Mouse (Mus musculus) lung, adult 2 months (tissue): ENCODE data around the gene Zfp541. TPM values are rescaled to one million over a fixed set of nuclear protein-coding genes. Genes with fewer than 3 reads are reported as not detected.

Source experiments
- DNase-seq: peaks from one replicate; pipeline ENCODE4 v3.0.0; 2022
- H3K4me1 ChIP-seq: fragments of 200-500 bp; 2 replicates; pipeline ENCODE4 v1.6.1; 2011; ENCODE audit warnings: low read length; ENCODE audit not compliant: control insufficient read depth, insufficient read depth
- H3K4me3 ChIP-seq: fragments of 200-500 bp; replicated peaks from 2 replicates; pipeline ENCODE3; 2011; ENCODE audit warnings: low read depth, mild to moderate bottlenecking, control low read depth, low read length; ENCODE audit errors: extremely low read depth
- CTCF ChIP-seq: fragments of 200-500 bp; IDR thresholded peaks from 2 replicates; pipeline ENCODE4 v1.5.1; 2011; ENCODE audit warnings: mild to moderate bottlenecking, low read length, control low read depth; ENCODE audit not compliant: insufficient read depth
- POLR2A ChIP-seq: fragments of 200-500 bp; IDR thresholded peaks from 2 replicates; pipeline ENCODE4 v1.6.1; 2011; ENCODE audit warnings: low read depth, mild to moderate bottlenecking, control low read depth, low read length, borderline replicate concordance; ENCODE audit errors: extremely low read depth
- WGBS: fragments of 180-500 bp; shearing (Covaris S2); methylation state at CpG from one replicate; pipeline ENCODE4 v1.1.7; 2018; 5-methylcytosine and 5-hydroxymethylcytosine counted together
- polyA plus RNA-seq: library from polyadenylated mRNA; depleted of rRNA; stranded (reverse); fragments of >200 nt; gene quantifications from 2 replicates; pipeline ENCODE4 v1.2.3, GENCODE M21; 2012

Zfp541 gene
- polyA plus RNA-seq, 1 experiment, result 0.04 TPM

DNA sequence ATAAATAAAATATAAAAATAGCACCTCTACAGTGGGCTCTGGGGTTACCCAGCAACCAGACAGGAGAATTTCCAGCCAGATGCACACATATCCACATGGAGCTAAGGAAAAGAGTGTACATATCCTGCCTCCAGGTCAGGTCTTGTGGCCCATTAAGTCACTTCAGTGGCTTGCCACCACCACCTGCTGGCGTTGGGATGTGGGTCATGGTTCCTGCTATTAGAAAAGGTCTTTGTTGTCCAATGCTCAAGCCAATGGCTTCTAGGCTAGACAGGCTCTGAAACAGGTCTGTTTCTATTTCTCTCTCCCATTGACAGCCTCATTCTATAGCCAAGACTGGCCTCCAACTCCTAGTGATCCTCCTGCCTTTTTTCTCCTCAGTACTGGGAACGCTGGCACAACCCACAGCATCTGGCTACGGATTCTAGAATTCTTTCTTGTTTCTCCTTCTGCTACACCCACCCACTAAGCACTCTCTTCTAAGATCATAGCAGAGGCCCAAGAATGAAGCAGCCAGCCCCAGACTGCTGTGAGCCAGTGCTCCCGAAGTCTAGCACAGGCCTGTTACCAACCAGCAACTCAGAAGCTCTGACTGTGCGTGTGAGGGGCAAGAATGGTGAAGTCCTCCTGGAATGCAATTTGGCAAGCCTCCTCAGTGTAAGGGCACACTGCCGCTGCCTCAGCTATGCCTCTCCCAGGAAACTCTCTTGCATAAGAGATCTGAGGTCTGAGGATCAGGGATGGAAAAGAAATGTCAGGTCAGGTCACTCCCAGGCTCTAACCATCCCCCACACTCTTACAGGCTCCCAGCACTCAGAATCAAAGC is 33.3 kb upstream of the Zfp541 start:
- no peak for DNase-seq
- H3K4me1 ChIP-seq, result peaks cover 10% of the 10 kb centered on the region
- TF ChIP-seq CTCF (peak; percentile 24; the same call in 1 of the 2 replicates), POLR2A (no peak)
- no peak overlapping the region for H3K4me3 ChIP-seq
- WGBS, result 38% methylated on average over 6 of the region's 6 CpGs

DNA sequence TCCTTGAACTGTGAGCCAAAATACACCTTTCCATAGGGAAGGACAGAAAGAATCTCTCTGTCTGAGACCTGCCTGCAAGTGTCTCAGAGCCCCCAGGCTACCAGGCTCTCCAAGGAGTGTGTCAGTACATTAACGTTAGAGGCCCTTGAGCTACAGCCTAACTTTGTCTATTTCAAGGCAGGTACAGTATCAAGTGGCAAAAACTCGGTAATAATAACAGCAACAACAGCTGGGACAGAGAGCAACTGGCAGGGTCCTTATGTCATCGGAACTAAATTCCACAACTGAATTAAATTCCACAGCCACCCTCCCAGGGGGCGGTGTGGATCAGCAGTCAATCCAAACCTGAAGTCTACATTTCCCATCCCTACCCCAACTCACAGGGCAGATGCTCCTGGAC is 30.5 kb upstream of the Zfp541 start:
- TF ChIP-seq CTCF (no peak), POLR2A (no peak)
- H3K4me3 ChIP-seq, result no peak overlapping the region
- peaks cover 10% of the 10 kb centered on the region; the same call in 1 of the 2 replicates for H3K4me1 ChIP-seq
- WGBS, result 69% methylated on average over 4 of the region's 4 CpGs
- DNase-seq, result no peak

DNA sequence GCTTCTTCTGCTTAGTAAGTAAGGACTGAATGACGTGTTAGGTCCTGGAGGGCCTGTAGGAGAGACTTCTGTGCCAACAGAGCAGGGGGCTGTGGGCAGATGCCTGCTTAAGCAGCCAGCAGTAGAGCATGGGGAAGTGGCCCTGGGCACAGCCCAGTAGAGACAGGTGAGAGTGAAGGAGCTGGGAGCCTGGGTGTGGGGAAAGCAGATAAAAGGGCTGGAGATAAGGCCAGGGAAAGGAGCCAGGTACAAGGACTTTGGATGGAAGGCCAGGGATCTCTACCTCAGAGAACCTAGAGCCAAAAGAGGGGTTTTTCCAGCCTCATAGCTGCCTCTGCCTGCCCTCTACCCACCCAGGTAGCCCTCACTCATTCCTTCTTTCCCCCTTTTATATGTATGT is 28.6 kb upstream of the Zfp541 start:
- WGBS, result 82% methylated on average over 1 of the region's 1 CpGs
- Histone ChIP-seq H3K4me1 (peaks cover 8% of the 10 kb centered on the region; the same call in 1 of the 2 replicates), H3K4me3 (no peak overlapping the region)
- no peak for DNase-seq
- TF ChIP-seq CTCF, result no peak
- no peak for TF ChIP-seq POLR2A

DNA sequence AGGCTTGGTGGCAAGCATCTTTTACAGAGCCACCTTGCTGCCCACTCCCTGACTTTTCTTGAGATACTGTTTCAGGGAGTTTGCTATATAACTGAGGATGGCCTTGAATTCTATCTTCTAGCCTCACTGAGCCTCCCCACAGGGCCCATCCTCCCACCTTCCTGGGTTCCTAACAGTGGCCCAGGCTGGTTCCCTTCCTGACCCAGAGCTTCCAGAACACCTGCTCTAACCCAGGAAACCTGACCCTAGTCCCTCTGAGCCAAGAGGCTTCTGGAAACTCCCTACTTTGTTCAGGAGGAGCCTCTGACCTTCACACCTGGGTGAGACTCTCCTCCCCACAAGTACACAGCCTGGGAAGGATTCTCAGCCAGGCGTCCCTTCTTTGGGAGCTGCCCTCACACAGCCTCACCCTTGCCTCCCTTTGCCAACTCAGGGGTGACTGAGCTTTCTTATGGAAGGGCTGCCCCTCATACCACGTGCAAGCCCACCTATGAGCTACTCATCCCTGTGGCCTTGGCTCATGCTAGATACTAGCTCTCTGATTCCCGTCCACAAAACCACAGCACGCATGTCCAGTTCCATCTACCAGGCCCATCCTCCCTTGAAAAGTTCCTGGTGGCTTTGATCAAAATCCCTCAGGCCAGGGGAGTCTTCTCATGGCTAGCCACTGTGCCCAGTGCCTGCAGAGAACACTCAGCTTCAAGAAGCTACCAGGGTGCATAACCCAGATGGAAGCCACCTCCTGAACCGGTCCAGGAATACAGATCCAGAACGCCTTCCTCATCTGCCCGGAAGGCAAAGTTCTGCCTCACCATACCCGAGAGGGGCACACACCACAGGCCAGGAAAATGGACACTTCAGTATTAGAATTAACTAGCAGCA is 27.8 kb upstream of the Zfp541 start:
- TF ChIP-seq POLR2A (no peak), CTCF (no peak)
- no peak for DNase-seq
- Histone ChIP-seq H3K4me1 (peaks cover 2% of the 10 kb centered on the region; the same call in 1 of the 2 replicates), H3K4me3 (no peak overlapping the region)
- 83% methylated on average over 8 of the region's 8 CpGs for WGBS

DNA sequence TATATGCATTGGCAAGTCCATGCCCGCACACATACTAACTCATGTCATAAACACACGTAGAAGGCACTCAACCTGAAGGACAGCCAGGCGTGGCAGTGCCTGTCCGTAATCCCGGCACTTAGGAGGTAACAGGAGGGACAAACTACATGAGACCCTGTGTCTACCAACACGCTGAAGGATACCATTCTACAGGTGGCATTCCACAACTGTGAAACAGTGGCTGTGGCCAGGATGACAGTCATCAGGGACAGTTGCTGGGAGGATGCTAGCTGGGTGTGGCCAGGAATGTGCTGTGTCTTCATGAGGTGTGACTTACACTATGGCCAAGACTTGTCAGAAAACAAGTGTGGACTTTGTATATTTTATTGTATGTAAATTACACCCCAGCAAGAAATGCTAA is 24.6 kb upstream of the Zfp541 start:
- DNase-seq, result no peak
- H3K4me3 ChIP-seq, result no peak overlapping the region
- no peaks in the 10 kb centered on the region for H3K4me1 ChIP-seq
- TF ChIP-seq POLR2A, result no peak
- WGBS, result 85% methylated on average over 6 of the region's 6 CpGs

DNA sequence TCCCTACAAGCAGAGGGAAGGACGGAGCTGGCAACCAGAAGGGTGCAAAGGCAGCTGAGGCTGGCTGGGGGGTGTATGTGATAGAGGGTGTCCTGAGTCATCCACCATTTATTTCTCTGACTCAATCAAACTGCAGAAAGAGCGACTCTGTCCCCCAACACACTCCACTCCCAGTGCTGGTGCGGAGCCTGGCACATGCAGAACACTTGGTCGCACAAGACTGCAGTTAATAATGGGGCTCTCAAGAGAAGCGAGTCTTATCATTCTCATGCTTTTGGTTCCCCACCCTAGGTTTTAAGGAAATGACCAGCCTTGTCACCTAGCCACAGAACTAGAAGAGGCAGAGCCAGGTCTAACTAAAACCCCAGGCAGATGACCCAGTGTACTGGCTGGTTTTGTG is 22.3 kb upstream of the Zfp541 start:
- DNase-seq, result no peak
- 85% methylated on average over 5 of the region's 5 CpGs for WGBS
- Histone ChIP-seq H3K4me1 (peaks cover 15% of the 10 kb centered on the region), H3K4me3 (no peak overlapping the region)
- TF ChIP-seq POLR2A, result no peak
- TF ChIP-seq CTCF, result no peak

DNA sequence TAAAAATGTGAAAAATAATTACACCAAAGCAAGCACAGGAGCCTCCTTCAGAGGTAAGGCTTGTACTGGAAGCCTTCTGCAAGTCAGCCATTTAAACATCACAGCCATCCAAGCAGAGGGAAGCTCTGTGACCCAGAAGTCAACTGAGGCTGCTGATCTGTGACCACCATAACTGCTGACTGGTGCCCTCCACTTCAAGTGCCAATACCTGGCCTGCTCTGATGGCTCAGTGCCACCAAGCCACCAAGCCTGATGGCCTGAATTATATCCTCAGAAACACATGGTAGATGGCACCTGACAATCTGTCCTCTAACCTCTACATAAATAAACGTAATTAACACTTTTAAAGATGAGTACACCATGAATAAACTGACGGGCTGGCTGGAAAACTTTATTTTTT is 20.4 kb upstream of the Zfp541 start:
- WGBS, result 80% methylated on average over 2 of the region's 2 CpGs
- H3K4me3 ChIP-seq, result no peak overlapping the region
- DNase-seq, result no peak
- H3K4me1 ChIP-seq, result peaks cover 30% of the 10 kb centered on the region
- TF ChIP-seq POLR2A (no peak), CTCF (no peak)

DNA sequence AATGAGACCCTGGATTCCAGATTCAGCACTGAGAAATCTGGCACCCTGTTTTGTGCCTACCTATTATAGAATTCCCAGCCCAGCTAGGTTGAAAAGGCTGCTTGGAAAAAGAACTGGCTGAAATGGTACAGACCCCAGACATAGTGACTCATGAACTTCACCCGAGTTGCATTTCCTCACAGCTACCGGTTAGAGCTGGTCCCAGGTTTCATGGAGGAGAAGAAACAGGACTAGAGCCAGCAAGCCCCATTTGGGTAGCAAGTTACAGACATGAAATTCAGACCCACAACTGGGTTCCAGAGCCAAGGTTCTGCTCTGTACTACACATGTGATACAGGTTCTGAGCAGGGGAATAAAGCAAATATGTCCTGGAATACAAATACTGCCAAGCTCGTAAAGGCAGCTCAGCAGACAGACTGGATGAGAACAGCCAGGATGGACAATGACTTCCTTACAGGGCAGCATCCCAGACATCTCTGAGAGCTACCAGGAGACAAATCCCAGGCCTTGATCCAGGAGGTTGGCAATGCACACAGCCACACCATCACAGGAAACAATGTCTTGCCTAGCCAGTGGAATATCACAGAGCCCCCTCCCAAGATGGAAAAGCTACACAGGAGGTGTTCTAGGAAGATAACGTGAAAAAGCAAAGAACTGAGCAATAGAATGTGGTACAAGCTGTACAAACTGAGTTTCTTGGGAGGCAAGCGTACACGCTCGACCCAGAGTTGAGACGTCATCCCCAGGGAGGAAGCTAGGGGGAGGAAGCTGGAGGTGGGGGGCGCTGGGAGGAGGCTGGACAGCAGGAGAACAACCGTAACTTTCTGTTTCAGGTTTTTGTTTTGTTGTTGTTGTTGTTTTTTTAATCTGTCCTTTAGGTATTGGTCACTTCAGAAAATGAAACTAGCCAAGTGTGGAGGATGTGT is 18.5 kb upstream of the Zfp541 start:
- DNase-seq, result no peak
- Histone ChIP-seq H3K4me1 (peaks cover 30% of the 10 kb centered on the region), H3K4me3 (no peak overlapping the region)
- WGBS, result 35% methylated on average over 10 of the region's 10 CpGs
- TF ChIP-seq POLR2A, result no peak
- no peak for TF ChIP-seq CTCF

DNA sequence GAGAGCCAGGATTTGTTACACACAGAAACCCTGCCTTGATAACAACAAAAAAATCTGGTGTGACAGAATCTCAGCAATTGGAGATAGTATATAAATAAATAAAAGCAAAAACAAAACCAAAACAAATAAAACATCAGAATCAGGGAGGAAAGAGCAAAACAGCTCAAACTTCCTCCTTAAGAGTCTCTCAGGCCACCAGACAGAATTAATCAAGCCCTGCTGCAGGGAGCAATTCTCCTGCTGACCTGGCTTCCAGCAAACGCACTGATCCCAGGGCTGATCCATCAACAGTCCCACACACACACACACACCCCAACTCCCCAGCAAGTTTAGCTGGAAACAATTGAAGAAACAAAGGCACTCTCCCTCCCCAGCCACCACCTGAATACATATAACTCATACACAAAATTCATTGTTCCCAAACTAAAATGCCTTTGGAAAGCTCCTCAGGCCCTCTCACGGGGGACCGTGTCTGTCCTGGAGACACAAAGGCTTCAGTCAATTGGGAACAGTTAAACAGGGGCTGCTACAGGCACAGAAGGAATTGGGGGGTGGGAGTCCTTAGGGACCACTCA is 17.7 kb upstream of the Zfp541 start:
- no peak for TF ChIP-seq CTCF
- no peak for TF ChIP-seq POLR2A
- H3K4me1 ChIP-seq, result peaks cover 30% of the 10 kb centered on the region
- DNase-seq, result no peak
- H3K4me3 ChIP-seq, result no peak overlapping the region
- 33% methylated on average over 3 of the region's 3 CpGs for WGBS
